Mouse (Mus musculus) CH12.LX (cell line): ENCODE data around the gene Sfxn1.

Experiments used
- CTCF ChIP-seq, 2 experiments: IDR thresholded peaks in 1 of 2; conservative IDR thresholded peaks in 1 of 2; 2 replicates each; pipeline ENCODE4 v1.5.1; 2011 to 2012; ENCODE audit warnings: low read depth in 2 of 2, low read length in 2 of 2, improper control_type of control experiment in 1 of 2, inconsistent platforms in 1 of 2, mild to moderate bottlenecking in 1 of 2, moderate library complexity in 1 of 2
- MEF2A ChIP-seq: IDR thresholded peaks from 2 replicates; pipeline ENCODE4 v1.6.1; 2014; ENCODE audit warnings: low read depth, mild to moderate bottlenecking, inconsistent platforms, low read length, improper control_type of control experiment, borderline replicate concordance
- MYC ChIP-seq: IDR thresholded peaks from 2 replicates; pipeline ENCODE4 v1.6.1; 2011; ENCODE audit warnings: low read depth, mild to moderate bottlenecking, improper control_type of control experiment, low read length
- NRF1 ChIP-seq: IDR thresholded peaks from 2 replicates; pipeline ENCODE4 v1.6.1; 2014; ENCODE audit warnings: low read depth, mild to moderate bottlenecking, inconsistent platforms, low read length, improper control_type of control experiment, moderate library complexity
- POLR2A ChIP-seq: IDR thresholded peaks from 2 replicates; pipeline ENCODE4 v1.6.1; 2011; ENCODE audit warnings: low read depth, mild to moderate bottlenecking, improper control_type of control experiment, low read length
- TCF12 ChIP-seq: IDR thresholded peaks from 2 replicates; pipeline ENCODE4 v1.6.1; 2014; ENCODE audit warnings: low read depth, mild to moderate bottlenecking, inconsistent platforms, low read length, improper control_type of control experiment

GRCm38 (mm10) chr13:54147328-54147727 is 75.7 kb downstream of the Sfxn1 start:
- TF ChIP-seq TCF12 (no peak), MYC (no peak), NRF1 (no peak), CTCF (conservative IDR thresholded peaks at IDR 0.05 in 1 of 2, IDR thresholded peaks at IDR 0.05 in 1 of 2; ENCODE audit: low read depth in 2 of 2, low read length in 2 of 2) (peak in 1 of 2 experiments; percentile 60; a peak in 3 of 4 replicates), MEF2A (no peak), POLR2A (no peak)
